Mouse (Mus musculus) cerebellum, postnatal 14 days (tissue): ENCODE results near the gene Apbb2.
A peak's percentile ranks its signal among the peaks of the same experiment; 100 is the strongest.

Experiments used
- DNase-seq, 2 experiments: peaks; one replicate each; pipeline ENCODE4 v3.0.0; 2021; ENCODE audit warnings: mixed read lengths in 2 of 2

The Apbb2 gene

GRCm38 (mm10) chr5:66337025-66337968, 281.3 kb downstream of the Apbb2 start:
- peak; percentile 72 to 73 for DNase-seq

GRCm38 (mm10) chr5:66330806-66331205, 287.8 kb downstream of the Apbb2 start:
- DNase-seq = no peak

GRCm38 (mm10) chr5:66328766-66329165, 289.8 kb downstream of the Apbb2 start:
- no peak for DNase-seq

- DNase-seq = no peak
Measured at GRCm38 (mm10) chr5:66327949-66328726, 290.4 kb downstream of the Apbb2 start.

- peak in 1 of 2 experiments; percentile 28 for DNase-seq
Measured at GRCm38 (mm10) chr5:66326395-66326794, 292.2 kb downstream of the Apbb2 start.

- DNase-seq = no peak
Measured at GRCm38 (mm10) chr5:66323603-66324002, 295.0 kb downstream of the Apbb2 start.

GRCm38 (mm10) chr5:66323131-66323530, 295.5 kb downstream of the Apbb2 start:
- DNase-seq = no peak

- no peak for DNase-seq
Measured at GRCm38 (mm10) chr5:66319827-66320404, 298.7 kb downstream of the Apbb2 start.

- DNase-seq = peak; percentile 42 to 66
Measured at GRCm38 (mm10) chr5:66319341-66319740, 299.2 kb downstream of the Apbb2 start.

GRCm38 (mm10) chr5:66315791-66316190, 302.8 kb downstream of the Apbb2 start:
- DNase-seq = no peak

GRCm38 (mm10) chr5:66310806-66311205, 307.8 kb downstream of the Apbb2 start:
- no peak for DNase-seq

GRCm38 (mm10) chr5:66310328-66310727, 308.3 kb downstream of the Apbb2 start:
- no peak for DNase-seq

GRCm38 (mm10) chr5:66305511-66305910, 313.1 kb downstream of the Apbb2 start:
- DNase-seq = no peak

GRCm38 (mm10) chr5:66304300-66305067, 314.1 kb downstream of the Apbb2 start:
- DNase-seq = no peak

- DNase-seq = no peak
Measured at GRCm38 (mm10) chr5:66302873-66303272, 315.7 kb downstream of the Apbb2 start.

- no peak for DNase-seq
Measured at GRCm38 (mm10) chr5:66302085-66302815, 316.3 kb downstream of the Apbb2 start.

- DNase-seq = no peak
Measured at GRCm38 (mm10) chr5:66300576-66300975, 318.0 kb downstream of the Apbb2 start.

GRCm38 (mm10) chr5:66298856-66299255, 319.7 kb downstream of the Apbb2 start:
- DNase-seq = no peak

- peak in 1 of 2 experiments; percentile 35 for DNase-seq
Measured at GRCm38 (mm10) chr5:66296116-66296515, 322.5 kb downstream of the Apbb2 start.

- no peak for DNase-seq
Measured at GRCm38 (mm10) chr5:66294952-66295351, 323.6 kb downstream of the Apbb2 start.

- DNase-seq = no peak
Measured at GRCm38 (mm10) chr5:66294106-66294625, 324.4 kb downstream of the Apbb2 start.
